Mouse (Mus musculus) bone marrow, adult 2 months (tissue): ENCODE results near the gene Gm10696. TPM values are rescaled to one million over a fixed set of nuclear protein-coding genes. Genes with fewer than 3 reads are reported as not detected.
"Not testable (repeated sequence)": the region's sequence is repeated elsewhere in the genome, so short reads cannot be mapped to it uniquely, and the experiment has no call there.

Experiments used
- H3K27ac ChIP-seq: fragments of 200-500 bp; 2 replicates; pipeline ENCODE4 v1.5.1; 2012; ENCODE audit warnings: low read depth, mild to moderate bottlenecking, control low read depth, inconsistent platforms, low read length; ENCODE audit not compliant: control insufficient read depth, poor library complexity, insufficient read depth
- H3K4me1 ChIP-seq: fragments of 200-500 bp; 2 replicates; pipeline ENCODE4 v1.6.1; 2011; ENCODE audit warnings: low read length; ENCODE audit not compliant: control insufficient read depth, insufficient read depth
- H3K4me3 ChIP-seq: fragments of 200-500 bp; replicated peaks from 2 replicates; pipeline ENCODE3; 2011; ENCODE audit warnings: mild to moderate bottlenecking, low read depth, low read length, control low read depth; ENCODE audit not compliant: control insufficient read depth
- WGBS: fragments of 180-500 bp; shearing (Covaris S2); methylation state at CpG from one replicate; pipeline ENCODE4 v1.1.7; 2018; 5-methylcytosine and 5-hydroxymethylcytosine counted together
- polyA plus RNA-seq: library from polyadenylated mRNA; stranded (reverse); fragments of >200 nt; gene quantifications from 2 replicates; pipeline ENCODE4 v1.2.4, GENCODE M21; 2011; ENCODE audit warnings: low replicate concordance; ENCODE audit not compliant: missing spikeins, insufficient read depth, insufficient read length

The Gm10696 gene
- polyA plus RNA-seq: not detected in 2 replicates

DNA sequence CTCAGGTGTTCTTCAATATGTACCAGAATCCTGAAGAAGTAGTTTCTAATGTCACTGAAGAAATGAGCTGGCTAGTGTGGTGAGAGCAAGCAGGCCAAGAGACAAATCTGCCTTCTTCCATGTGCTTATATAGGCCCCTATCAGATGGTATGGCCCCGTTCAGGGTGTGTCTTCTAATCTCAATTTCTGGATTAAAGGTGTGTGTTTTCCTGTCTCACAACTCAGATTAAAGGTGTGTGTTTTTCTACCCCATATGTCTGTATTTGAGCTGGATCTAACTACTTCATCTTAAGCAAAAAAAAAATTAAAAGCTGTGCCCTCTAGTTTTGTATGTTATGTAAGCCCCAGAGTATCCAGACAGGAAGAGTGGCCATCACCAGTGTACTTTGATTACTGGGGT is at the start of gene Gm10696:
Gm10696 (minus strand) TSS at position 101 of the 400 bp plus-strand sequence.
- 61% methylated on average over 1 of the region's 1 CpGs for WGBS
- H3K27ac ChIP-seq, H3K4me1 ChIP-seq, H3K4me3 ChIP-seq: not testable (repeated sequence)

GRCm38 (mm10) chr3:94196414-94196813 is 18.4 kb upstream of the Gm10696 start, which contains the start of gene Gm5286:
TSS of gene Gm5286 (plus strand) at chr3:94196714.
- H3K27ac ChIP-seq, H3K4me1 ChIP-seq, H3K4me3 ChIP-seq: not testable (repeated sequence)
- 87% methylated on average over 3 of the region's 4 CpGs for WGBS

DNA sequence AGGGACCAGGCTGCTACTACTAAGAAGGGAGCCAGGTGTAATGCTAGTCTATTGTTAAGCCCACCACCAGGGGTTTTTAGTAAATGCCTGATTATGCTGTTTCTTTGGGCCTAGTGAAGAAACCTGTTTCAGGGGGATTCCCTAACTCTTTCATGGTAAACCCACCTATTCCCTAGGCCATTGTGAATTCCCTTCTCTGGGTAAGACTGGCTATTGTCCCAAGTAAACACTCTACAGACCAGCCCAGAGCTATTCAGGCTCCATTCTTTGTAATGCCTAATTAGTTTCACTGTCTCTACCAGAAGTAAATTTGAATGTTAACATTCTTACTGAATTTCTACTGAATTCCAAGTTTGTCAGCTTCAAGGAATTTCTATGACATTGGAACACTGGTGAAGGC is 10.6 kb downstream of the Gm10696 start:
- H3K4me3 ChIP-seq, H3K27ac ChIP-seq: not testable (repeated sequence)

More for the DNA sequence above, 10.6 kb downstream of the Gm10696 start:
- not testable (repeated sequence) for H3K4me1 ChIP-seq

Other genes with a start within 250 kb of the Gm10696 start
- not detected in 2 replicates for gene Gm9117, start 234.7 kb downstream of the Gm10696 start, polyA plus RNA-seq
- gene Tdpoz5, start 216.9 kb downstream of the Gm10696 start, polyA plus RNA-seq: not detected in 2 replicates
- gene Gm9125, start 123.3 kb downstream of the Gm10696 start, polyA plus RNA-seq: not detected in 2 replicates
- gene Gm10697, start 105.5 kb downstream of the Gm10696 start, polyA plus RNA-seq: not detected in 2 replicates
- not detected in 2 replicates for gene Gm5286, start 18.5 kb upstream of the Gm10696 start, polyA plus RNA-seq
- not detected in 2 replicates for gene Gm4778, start 85.8 kb upstream of the Gm10696 start, polyA plus RNA-seq
- gene Them4, start 131.9 kb upstream of the Gm10696 start, polyA plus RNA-seq: 0.74 and 2.3 TPM in 2 replicates
- gene Them5, start 163.9 kb upstream of the Gm10696 start, polyA plus RNA-seq: not detected in 2 replicates
- gene C2cd4d, start 184.2 kb upstream of the Gm10696 start, polyA plus RNA-seq: not detected in 2 replicates
- 0.54 and 0.57 TPM in 2 replicates for gene Rorc, start 194.6 kb upstream of the Gm10696 start, polyA plus RNA-seq
- 0.36 and 1.2 TPM in 2 replicates for gene Lingo4, start 220.3 kb upstream of the Gm10696 start, polyA plus RNA-seq
- gene Tdrkh, start 235.1 kb upstream of the Gm10696 start, polyA plus RNA-seq: 3.4 TPM in 2 replicates